Mouse (Mus musculus) forelimb bud, embryonic 11.5 days (tissue): ENCODE measurements at regions not wholly inside any gene's neighbourhood (a gene's known extent, or its start where the extent isn't known, plus 50 kb on each side); places are given as distances from the start of the nearest gene placed in this dataset.

Experiments
- DNase-seq: peaks from one replicate; pipeline ENCODE4 v3.0.0-alpha.2; 2012; ENCODE audit warnings: low read depth, low spot score

DNA sequence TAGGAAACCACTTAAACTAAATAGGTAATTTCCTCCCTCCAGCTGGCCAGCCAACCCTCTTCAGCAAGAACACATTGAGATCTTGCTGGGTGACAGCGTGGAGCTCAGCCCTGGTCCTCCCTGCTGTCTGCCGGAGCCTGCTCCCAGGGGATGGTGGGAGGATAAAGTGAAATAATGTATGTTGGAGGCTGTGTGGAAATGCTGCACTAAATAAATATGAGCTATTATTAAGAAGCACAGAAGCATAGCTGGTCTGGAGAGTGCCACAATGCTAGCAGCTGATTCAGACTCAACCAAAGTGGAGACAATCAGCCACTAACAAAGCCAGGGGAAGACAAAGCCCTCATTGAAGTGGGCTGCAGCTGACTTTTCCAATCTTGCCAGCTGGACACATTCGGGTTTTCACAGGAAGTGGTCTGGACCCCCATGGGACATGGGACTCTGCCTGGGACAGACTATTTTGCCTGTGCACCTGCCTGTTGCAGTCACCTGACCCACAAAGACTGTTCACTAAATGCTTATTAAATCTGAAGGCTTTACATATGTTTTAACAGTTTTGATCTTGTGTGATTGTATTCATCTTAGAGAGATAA is 248.3 kb downstream of the Emp1 start:
- DNase-seq, result peak; percentile 17

DNA sequence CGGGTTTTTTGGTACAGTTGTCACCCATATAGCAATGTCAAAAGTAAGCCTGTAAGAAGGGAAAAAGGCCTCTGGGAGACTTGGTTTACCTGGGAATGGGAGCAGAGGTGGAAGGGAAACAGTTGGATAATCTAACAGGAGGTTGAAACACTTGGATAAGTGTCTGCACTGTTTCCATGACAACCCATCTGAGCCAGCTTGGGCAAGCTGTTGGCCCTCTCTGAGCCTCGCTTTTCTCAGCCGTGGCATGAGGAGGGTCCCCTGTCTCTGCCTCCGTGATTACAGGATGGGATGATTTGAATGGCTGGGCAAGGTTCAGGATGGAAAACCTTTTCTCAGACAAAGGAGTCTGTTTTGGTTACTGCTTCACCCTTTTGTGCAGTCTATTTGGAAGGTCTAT is 265.6 kb downstream of the Emp1 start:
- no peak for DNase-seq

DNA sequence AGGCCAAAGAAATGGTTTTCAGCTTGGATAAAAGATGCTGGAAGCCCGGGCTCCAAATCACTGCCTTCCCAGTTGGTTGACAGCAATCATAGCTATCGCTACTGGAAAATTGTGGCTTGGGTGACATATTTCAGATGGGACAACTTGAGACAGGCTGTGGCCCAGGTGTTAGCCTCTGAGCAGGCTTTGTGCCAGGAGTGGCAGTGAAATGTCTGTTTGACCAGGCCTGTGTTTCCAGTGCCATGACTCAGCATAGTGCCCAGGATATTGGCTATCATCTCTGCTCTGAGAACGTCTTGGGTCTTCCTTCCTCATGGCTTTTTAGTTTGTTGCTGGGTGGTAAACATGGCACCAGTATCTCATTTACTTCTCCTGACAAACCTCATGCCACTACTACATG is 266.9 kb downstream of the Emp1 start:
- no peak for DNase-seq

DNA sequence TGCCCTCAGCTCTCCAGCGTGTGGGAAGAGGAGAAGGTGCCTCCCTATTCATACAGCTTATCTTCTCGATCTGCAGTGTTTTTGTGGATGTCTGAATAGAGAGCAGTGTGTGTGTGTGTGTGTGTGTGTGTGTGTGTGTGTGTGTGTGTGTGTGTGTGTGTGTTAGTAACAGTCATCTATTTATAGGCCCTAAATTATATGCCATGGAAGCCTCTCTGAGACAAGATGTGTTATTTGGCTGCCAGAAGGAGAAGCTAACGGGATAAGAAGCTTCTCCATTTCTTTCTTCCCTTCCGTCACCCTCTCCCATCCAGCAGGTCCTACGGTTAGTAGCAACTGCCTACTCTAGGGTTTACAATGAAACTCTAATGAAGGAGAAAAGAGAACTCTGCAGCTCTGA is 270.3 kb downstream of the Emp1 start:
- DNase-seq, result no peak

DNA sequence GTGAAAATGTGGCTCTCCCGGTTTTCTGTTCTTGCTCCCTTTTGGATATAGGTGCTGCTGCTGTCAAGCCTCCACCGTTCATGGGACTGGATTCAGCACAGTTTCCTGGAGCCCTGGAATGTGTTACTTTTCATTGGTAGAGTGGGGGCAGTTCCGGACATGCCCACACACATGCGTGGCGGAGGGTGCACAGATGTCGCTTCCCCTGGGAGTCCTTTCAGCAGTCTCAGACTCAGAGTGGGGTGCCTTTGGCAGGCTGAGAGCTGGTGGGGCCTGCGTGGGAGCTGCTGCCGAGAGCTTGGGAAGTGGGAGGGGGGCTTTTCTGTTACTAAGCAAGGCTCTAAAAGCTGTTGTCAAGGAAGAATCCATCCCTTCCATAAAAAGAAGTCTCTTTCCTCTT is 274.3 kb downstream of the Emp1 start:
- no peak for DNase-seq

DNA sequence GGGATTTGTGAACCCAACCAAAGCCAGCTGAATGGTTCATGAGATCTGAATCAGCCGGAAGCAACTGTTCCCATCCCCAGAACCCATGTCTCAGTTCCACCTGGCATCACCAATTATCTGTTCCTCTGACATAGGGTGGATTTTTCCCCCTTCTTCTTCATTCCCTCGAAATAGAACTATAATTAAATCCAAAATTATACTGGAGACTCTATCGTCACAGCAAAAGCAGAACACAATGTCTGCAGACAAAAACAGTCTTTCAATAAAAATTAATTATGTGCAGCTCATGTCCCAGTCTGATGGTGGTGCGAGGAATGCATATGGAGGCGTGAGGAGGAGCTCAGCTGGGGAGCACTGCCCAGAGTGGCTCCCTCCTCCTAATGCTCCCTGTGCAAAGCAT is 280.4 kb downstream of the Emp1 start:
- no peak for DNase-seq

DNA sequence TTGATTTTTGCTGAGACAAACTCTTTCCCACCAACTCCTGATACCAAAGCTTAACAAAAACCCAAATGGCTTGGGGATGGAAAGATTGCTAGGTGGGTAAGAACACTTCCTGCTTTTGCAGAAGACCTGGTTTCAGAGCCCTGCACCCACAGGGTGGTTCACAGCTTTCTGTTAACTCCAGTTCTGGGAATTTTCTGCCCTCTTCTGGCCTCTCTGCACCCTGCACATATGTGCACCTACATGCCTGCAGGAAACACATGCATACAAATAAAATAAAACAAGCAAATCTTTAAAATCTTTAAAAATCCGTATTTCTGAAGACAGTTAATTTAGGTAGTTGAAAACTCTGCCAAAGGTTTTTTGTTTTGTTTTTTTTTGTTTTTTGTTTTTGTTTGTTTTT is 283.8 kb downstream of the Emp1 start:
- no peak for DNase-seq

DNA sequence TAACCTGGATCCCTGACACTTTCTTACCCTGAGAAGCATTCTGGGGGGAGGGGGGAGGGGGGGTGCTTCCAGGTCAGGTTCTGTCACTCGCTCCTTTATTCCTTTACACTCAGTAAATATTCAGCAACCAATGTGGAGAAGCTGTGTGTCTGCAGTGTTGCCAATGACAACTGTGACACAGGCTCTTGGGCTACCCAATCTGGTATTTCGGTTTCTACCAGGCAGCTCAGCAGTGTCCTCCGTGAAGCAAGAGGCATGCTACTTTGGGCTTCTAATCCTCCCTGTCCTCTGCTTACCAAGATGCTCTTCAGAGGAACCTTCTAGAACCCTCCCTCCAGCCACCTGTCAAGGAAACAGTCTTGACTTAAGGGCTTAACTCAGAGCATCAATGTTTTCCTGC is 290.7 kb downstream of the Emp1 start:
- DNase-seq, result no peak

DNA sequence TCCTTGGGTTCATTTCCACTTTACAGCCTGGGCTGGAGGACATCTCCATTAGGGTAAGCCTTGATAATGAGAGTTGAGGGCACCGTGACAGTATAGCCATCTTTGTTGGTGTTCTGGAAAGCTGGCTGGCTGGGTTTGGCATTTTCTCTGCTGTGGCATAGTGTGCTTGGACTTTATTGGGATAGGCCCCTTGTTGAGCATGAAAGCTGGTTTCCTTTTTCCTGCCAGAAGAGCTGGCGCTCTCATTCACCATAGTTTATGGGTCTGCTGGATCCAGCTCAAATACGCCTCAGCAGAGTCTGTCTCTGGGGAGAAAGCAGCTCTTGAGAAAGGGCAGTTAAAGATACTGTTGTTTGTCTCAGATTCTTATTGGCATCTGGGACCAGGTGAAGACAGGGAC is 300.0 kb downstream of the Emp1 start:
- DNase-seq, result no peak

DNA sequence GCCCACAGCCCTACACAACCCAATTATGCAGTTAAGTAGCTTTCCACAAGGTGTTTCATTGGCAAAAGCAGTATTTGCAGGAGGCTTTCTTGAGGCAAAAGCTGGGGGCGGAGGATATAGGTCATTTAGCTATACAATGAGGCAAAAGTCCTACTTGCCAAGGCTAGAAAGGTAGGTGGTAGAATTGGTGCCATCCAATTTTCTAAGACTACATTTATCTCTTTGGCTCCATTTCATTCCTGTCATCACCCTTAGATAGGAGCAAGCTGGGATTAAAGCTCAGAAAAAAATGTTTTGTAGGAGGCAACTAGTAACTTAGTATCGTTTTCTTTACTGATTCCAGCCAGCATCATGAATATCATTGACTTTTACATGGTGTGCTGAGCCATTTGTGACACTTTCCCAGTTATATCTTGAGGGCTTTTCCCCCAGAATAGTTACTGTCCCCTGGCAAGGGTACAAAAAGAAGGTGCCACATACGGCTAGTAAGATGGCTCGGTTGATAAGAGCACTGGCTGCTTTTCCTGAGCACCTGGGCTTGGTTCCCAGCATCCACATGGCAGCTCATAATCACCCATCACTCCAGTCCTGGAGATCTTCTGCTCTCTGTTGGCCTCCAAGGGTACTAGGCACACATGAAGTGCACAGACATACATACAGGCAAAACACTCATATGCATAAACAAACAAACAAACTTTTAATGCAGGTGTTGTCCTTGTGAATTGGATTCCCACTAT is 300.6 kb downstream of the Emp1 start:
- DNase-seq, result no peak
